ENCODE assay signal across 12 mouse cellular contexts in the genomic region with DNA sequence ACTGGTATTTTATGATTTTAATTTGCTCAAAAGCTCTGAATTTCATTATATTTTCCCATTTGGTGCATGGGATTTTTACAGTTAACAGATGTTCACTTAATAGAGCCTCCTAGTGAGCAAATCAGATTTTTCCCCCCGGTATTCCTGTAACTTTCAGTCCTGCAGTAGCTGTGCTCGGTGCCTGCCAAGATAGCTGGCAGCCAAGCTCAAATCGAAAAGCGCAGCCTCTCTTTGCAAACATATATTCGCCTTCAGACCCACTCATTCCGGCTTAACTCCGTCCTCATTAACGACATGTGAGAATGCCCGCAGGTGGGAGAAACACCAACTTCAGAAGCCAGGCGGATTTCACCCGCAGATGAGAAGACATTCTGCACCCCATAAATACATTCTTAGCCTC.
DNase-seq lines count a peak whose midpoint lies in the region; ATAC-seq and TF ChIP-seq lines count a peak whose summit lies in the region.
"Had no signal": no experiment of that assay in that cellular context is flagged by ENCODE, and none has a peak within 500 bp of the region (broad histone marks: within the 10 kb centered on the region; RNA-seq: fewer than 3 reads in every experiment).

No protein-coding gene starts in this region.

- H3K9ac ChIP-seq in midbrain, postnatal 0 days (replicated peaks; ENCODE audit: low read length, poor library complexity, severe bottlenecking), result no peak overlapping the region
- no peak overlapping the region for H3K9ac ChIP-seq in kidney, embryonic 14.5 days (ENCODE audit: low read depth, low read length)

- DNase-seq in left cerebral cortex, postnatal 25 days (ENCODE audit: low spot score in 2 of 2), result peak; percentile 14 to 28
- no peak for DNase-seq in left cerebral cortex, adult 11 months (ENCODE audit: low spot score)
- peak; percentile 70 for DNase-seq in forelimb bud, embryonic 11.5 days (ENCODE audit: low read depth, low spot score)
- DNase-seq in layer of hippocampus, postnatal 25 days (ENCODE audit: extremely low spot score in 1 of 2, low spot score in 1 of 2), result peak; percentile 10 to 22
- DNase-seq in midbrain, postnatal 0 days (ENCODE audit: low spot score), result peak; percentile 43
- no peak for DNase-seq in urinary bladder, adult 2 months (ENCODE audit: low spot score)
- DNase-seq: cerebellum, adult 9-10 months had no signal

- no peak for TF ChIP-seq CTCF in midbrain, postnatal 0 days (IDR thresholded peaks at IDR 0.05)

- H3K4me3 ChIP-seq in midbrain, postnatal 0 days (ENCODE audit: low read depth, low read length), result no peak overlapping the region
- H3K4me3 ChIP-seq in kidney, embryonic 14.5 days (ENCODE audit: low read length), result no peak overlapping the region
- H3K4me3 ChIP-seq: heart, embryonic 10.5 days had no signal

- no peaks in the 10 kb centered on the region for H3K9me3 ChIP-seq in midbrain, postnatal 0 days (ENCODE audit: low read length)
- H3K9me3 ChIP-seq in kidney, embryonic 14.5 days (ENCODE audit: control insufficient read depth, low read length), result no peaks in the 10 kb centered on the region
- H3K9me3 ChIP-seq: heart, embryonic 10.5 days had no signal

- no peaks in the 10 kb centered on the region for H3K27me3 ChIP-seq in midbrain, postnatal 0 days (ENCODE audit: insufficient read depth, low read length)
- no peaks in the 10 kb centered on the region for H3K27me3 ChIP-seq in kidney, embryonic 14.5 days (ENCODE audit: control insufficient read depth, insufficient read depth, low read length)

- H3K4me2 ChIP-seq in midbrain, postnatal 0 days (ENCODE audit: low read depth, low read length, poor library complexity, severe bottlenecking), result peak overlapping the region; percentile 28; the same call in 1 of the 2 replicates
- no peak overlapping the region for H3K4me2 ChIP-seq in kidney, embryonic 14.5 days (replicated peaks; ENCODE audit: low read depth, low read length)

- H3K36me3 ChIP-seq in midbrain, postnatal 0 days (ENCODE audit: insufficient read depth, low read length), result no peaks in the 10 kb centered on the region
- no peaks in the 10 kb centered on the region for H3K36me3 ChIP-seq in kidney, embryonic 14.5 days (ENCODE audit: control insufficient read depth, insufficient read depth, low read length)
- H3K36me3 ChIP-seq: heart, embryonic 10.5 days had no signal

- 0 out of 2 replicates have a peak overlapping the region, but pooled peaks have one; percentile 48 for H3K27ac ChIP-seq in midbrain, postnatal 0 days (ENCODE audit: low read depth, low read length)
- no peak overlapping the region for H3K27ac ChIP-seq in kidney, embryonic 14.5 days (ENCODE audit: low read depth, low read length)
- H3K27ac ChIP-seq: heart, embryonic 10.5 days had no signal

- intact Hi-C loops in left cerebral cortex, postnatal 25 days (cut with DNase I), result no loop called here

- no peak for ATAC-seq in midbrain, postnatal 0 days (ENCODE audit: low FRiP score)
- no peak for ATAC-seq in kidney, embryonic 14.5 days (ENCODE audit: low FRiP score, low TSS enrichment)
- no peak for ATAC-seq in granulocyte monocyte progenitor cell, adult 5-6 weeks (replicated peaks; ENCODE audit: poor library complexity, severe bottlenecking)
- ATAC-seq: inflammation-experienced regulatory T-cells, adult 6 months; lung, postnatal 0 days had no signal

- 43% methylated on average over 11 of the region's 11 CpGs for WGBS in midbrain, postnatal 0 days
- WGBS in kidney, embryonic 14.5 days, result 75% methylated on average over 11 of the region's 11 CpGs

- no peaks in the 10 kb centered on the region for H3K4me1 ChIP-seq in midbrain, postnatal 0 days (ENCODE audit: insufficient read depth, low read length)
- no peaks in the 10 kb centered on the region for H3K4me1 ChIP-seq in kidney, embryonic 14.5 days (ENCODE audit: control insufficient read depth, insufficient read depth, low read length)
- H3K4me1 ChIP-seq: heart, embryonic 10.5 days had no signal

Comparison
In these comparisons a context has a peak if more than half of its experiments do, and no peak if none do; other contexts are left out.
1. DNase-seq: peak in left cerebral cortex, postnatal 25 days (2 of 2), forelimb bud, embryonic 11.5 days (single experiment), layer of hippocampus, postnatal 25 days (2 of 2) and midbrain, postnatal 0 days (single experiment); none in left cerebral cortex, adult 11 months (single experiment) and urinary bladder, adult 2 months (single experiment).